Mouse (Mus musculus) colon, adult 2 months (tissue): ENCODE data around the gene Mapk6. TPM values are rescaled to one million over a fixed set of nuclear protein-coding genes. Genes with fewer than 3 reads are reported as not detected.

ENCODE experiments used
- polyA plus RNA-seq: library from polyadenylated mRNA; depleted of rRNA; stranded (reverse); fragments of >200 nt; gene quantifications from 2 replicates; pipeline ENCODE4 v1.2.3, GENCODE M21; 2012; rRNA removed

The Mapk6 gene
- polyA plus RNA-seq = 23.8 and 36.8 TPM in 2 replicates

DNA sequence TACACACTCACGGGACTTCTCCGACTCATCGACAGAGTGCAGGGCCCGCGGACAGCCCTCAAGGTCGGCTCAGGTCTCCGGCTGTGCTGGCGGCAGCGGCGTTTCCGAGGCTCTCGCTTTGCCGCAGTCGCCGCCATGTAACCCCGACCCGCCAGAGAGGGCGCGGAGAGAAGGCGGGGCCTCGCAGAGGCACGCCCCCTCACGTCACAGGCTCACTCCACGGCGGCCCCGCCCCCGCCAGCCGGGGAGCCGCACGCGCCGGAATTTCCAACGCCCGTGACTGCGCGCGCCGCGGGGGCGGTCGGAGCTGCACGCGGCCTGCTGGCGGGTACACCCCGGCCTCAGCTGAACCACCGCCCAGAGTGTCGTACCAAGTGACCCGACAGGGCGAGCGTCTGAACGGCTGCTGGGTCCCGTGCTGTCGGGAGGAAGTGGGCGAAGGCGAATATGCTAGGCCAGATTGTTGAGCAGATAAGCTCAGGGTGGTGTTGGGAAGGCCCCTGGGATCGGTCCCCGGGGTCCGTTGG lies at the start of gene Mapk6:
Mapk6 (minus strand) TSS at position 154 of the 527 bp plus-strand sequence.

DNA sequence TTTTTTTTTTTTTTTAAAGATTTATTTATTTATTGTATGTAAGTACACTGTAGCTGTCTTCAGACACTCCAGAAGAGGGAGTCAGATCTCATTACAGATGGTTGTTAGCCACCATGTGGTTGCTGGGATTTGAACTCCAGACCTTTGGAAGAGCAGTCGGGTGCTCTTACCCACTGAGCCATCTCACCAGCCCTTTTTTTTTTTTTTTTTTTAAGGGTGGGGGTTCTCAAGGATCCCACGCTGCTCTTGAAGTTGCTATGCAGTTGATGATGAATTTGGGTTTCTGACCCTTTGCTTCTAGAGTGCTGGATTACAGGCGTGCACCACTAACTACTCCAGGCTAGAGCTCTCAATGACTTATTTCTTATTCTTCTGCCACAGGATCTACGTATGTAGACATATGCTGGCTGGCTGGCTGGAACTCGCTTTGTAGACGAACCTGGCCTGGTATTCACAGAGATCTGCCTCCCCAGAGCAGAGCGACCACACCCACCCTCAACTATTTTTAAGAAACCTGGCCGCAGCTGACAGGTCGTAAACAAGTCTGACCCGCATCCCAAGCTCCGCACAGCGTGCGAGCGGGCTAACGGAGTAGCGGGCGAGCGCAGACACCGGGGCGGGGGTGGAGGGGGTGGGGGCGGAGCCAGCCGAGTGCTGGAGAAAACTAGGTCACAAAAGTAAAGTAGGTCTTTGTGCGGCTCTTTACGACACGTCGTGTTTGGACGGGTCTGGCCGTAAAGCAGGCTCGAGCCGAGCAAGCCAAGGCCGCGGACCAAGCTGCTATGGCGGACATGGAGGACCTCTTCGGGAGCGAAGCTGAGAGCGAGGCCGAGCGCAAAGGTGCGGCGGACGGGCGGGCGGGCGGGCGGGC lies 31.2 kb upstream of the Mapk6 start, which contains the start of gene Leo1:
Leo1 (plus strand) TSS at position 729 of the 871 bp plus-strand sequence.

DNA sequence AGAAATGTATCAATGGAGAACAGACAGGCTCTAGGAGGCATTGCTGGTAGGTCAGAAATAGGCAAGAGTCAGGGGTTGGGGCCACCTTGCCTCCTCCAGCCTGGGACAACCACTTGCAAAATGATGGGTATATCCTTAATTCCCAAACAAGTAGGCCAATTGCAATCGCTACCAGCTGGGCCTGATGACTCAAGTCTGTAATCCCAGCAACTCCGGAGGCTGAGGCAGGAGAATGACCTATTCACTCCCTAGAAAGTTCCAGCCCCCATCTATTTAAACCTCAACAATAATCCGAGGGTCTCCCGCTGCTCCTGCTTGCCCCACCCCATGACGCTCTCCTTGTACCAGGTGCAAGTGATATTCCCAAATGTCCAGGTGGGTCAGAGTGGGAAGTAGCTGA lies 62.3 kb downstream of the Mapk6 start, which contains the start of gene Bcl2l10:
Bcl2l10 (plus strand) TSS at position 301 of the 400 bp plus-strand sequence.

Other genes with a start within 250 kb of the Mapk6 start
- gene Myo5c, start 178.0 kb downstream of the Mapk6 start, polyA plus RNA-seq = 64.1 and 71.4 TPM in 2 replicates
- gene Gnb5, start 103.7 kb downstream of the Mapk6 start, polyA plus RNA-seq = 13.8 and 17.4 TPM in 2 replicates
- gene Bcl2l10, start 62.2 kb downstream of the Mapk6 start, polyA plus RNA-seq = not detected in 2 replicates
- 3.1 and 3.4 TPM in 2 replicates for gene Leo1, start 31.5 kb upstream of the Mapk6 start, polyA plus RNA-seq
- gene Tmod3, start 149.7 kb upstream of the Mapk6 start, polyA plus RNA-seq = 12.7 and 17.7 TPM in 2 replicates
- gene Tmod2, start 201.3 kb upstream of the Mapk6 start, polyA plus RNA-seq = 0.87 and 0.93 TPM in 2 replicates
- 19.5 and 21.0 TPM in 2 replicates for gene Lysmd2, start 215.7 kb upstream of the Mapk6 start, polyA plus RNA-seq